Mouse (Mus musculus) ES-E14 (cell line): ENCODE measurements around the gene Commd1. TPM values are rescaled to one million over a fixed set of nuclear protein-coding genes. Genes with fewer than 3 reads are reported as not detected.
A peak's percentile ranks its signal among the peaks of the same experiment; 100 is the strongest.

Source experiments
- DNase-seq: peaks from one replicate; pipeline ENCODE4 v3.0.0-alpha.2; 2013; ENCODE audit warnings: low read depth, low spot score
- H3K27ac ChIP-seq: 2 replicates; pipeline ENCODE4 v1.5.1; 2012; ENCODE audit warnings: low read depth, mild to moderate bottlenecking, low read length, moderate library complexity, mixed read lengths; ENCODE audit not compliant: poor library complexity, insufficient read depth, severe bottlenecking
- H3K36me3 ChIP-seq: 2 replicates; pipeline ENCODE4 v1.6.1; 2012; ENCODE audit warnings: mild to moderate bottlenecking, low read length, moderate library complexity, mixed read lengths; ENCODE audit not compliant: control insufficient read depth, poor library complexity, insufficient read depth, severe bottlenecking
- H3K4me1 ChIP-seq, 2 experiments: fragments of 150-350 bp in 1 of 2; sonication (generic) in 1 of 2; 2 replicates each; pipeline ENCODE4 v1.6.1; 2012; ENCODE audit warnings: low read length in 2 of 2, mild to moderate bottlenecking in 1 of 2, mixed read lengths in 1 of 2; ENCODE audit not compliant: control insufficient read depth in 2 of 2, insufficient read depth in 2 of 2, poor library complexity in 1 of 2
- H3K4me3 ChIP-seq, 2 experiments: fragments of 150-350 bp in 1 of 2; sonication (generic) in 1 of 2; 2 replicates each; pipeline ENCODE4 v1.5.1; 2012; ENCODE audit warnings: low read length in 2 of 2, low read depth in 1 of 2, mild to moderate bottlenecking in 1 of 2, mixed read lengths in 1 of 2; ENCODE audit not compliant: insufficient read depth in 1 of 2, poor library complexity in 1 of 2, severe bottlenecking in 1 of 2
- H3K9ac ChIP-seq: 2 replicates; pipeline ENCODE4 v1.6.1; 2012; ENCODE audit warnings: low read depth, mild to moderate bottlenecking, low read length, mixed read lengths; ENCODE audit not compliant: poor library complexity, insufficient read depth, severe bottlenecking
- H3K9me3 ChIP-seq: fragments of 150-350 bp; sonication (generic); 2 replicates; pipeline ENCODE4 v1.6.1; 2012; ENCODE audit warnings: low read depth, mild to moderate bottlenecking, low read length; ENCODE audit not compliant: control insufficient read depth, insufficient read depth
- CHD2 ChIP-seq: IDR thresholded peaks from 2 replicates; pipeline ENCODE4 v1.6.1; 2014; ENCODE audit warnings: mild to moderate bottlenecking, low read depth, low read length, inconsistent platforms
- HCFC1 ChIP-seq: IDR thresholded peaks from 2 replicates; pipeline ENCODE4 v1.6.1; 2012; ENCODE audit warnings: low read length, inconsistent platforms, borderline replicate concordance; ENCODE audit not compliant: insufficient read depth
- MAFK ChIP-seq: IDR thresholded peaks from 2 replicates; pipeline ENCODE4 v1.6.1; 2014; ENCODE audit warnings: mild to moderate bottlenecking, low read depth, low read length, inconsistent platforms; ENCODE audit not compliant: insufficient read depth
- ZC3H11A ChIP-seq: IDR thresholded peaks from 2 replicates; pipeline ENCODE4 v1.6.1; 2012; ENCODE audit warnings: low read depth, mild to moderate bottlenecking, inconsistent platforms, low read length, borderline replicate concordance
- ZNF384 ChIP-seq: IDR thresholded peaks from 2 replicates; pipeline ENCODE4 v1.6.1; 2012; ENCODE audit warnings: low read depth, low read length, inconsistent platforms
- in situ Hi-C, 2 experiments: fragments of 600-800 bp; cut with MboI; formaldehyde crosslinking; loops; one replicate each; pipeline ENCODE4 v1.15.1; 2025; ENCODE audit warnings: low sequenced_read_pairs in 2 of 2, inconsistent platforms in 1 of 2; ENCODE audit not compliant: unreplicated experiment in 2 of 2
- total RNA-seq: library from RNA; depleted of rRNA; stranded (reverse); fragments of 300-350 nt; gene quantifications from 2 replicates; pipeline ENCODE4 v1.2.3, GENCODE M21; 2012

The Commd1 gene
- total RNA-seq, 1 experiment = 106 TPM

DNA sequence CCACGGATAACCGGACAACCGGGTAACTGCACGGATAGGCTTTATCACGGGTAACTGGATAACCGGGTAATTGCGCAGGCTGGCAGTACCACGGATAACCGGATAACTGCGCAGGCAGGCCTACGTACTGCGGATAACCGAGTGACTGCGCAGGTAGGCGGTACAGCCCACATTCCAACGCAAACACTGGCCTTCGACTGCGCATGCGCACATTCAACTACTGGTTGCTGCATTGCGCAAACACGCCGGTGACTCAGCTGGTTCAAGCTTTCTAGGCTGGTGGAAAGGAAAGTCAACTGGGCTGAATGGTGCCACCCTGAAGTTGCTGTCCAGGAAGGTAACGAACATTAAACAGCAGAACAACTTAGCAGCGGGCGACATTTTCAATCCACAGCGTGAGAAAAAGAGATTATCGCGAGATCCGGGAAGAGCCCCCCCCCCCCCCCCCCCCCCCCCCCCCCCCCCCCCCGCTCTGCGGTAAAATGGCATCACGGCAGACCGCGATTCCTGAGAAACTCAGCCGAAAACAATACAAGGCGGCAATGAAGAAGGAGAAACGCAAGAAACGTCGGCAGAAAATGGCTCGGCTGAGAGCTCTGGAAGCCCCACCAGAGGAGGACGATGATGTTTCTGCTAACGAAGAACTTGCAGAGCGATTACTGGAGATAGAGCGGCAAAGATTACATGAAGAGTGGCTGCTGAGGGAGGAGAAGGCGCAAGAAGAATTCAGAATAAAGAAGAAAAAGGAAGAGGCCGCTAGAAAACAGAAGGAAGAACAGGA is 9.2 kb downstream of the Commd1 start:
- peak; percentile 60 for DNase-seq
- Histone ChIP-seq H3K36me3 (peaks cover 10% of the 10 kb centered on the region; the same call in 1 of the 2 replicates), H3K4me3 (peak overlapping the region; percentile 76 to 80), H3K9ac (peak overlapping the region; percentile 80), H3K9me3 (no peaks in the 10 kb centered on the region; the same call in 1 of the 2 replicates), H3K4me1 (no peaks in the 10 kb centered on the region), H3K27ac (peak overlapping the region; percentile 91)
- in situ Hi-C loops = no loop called here
- TF ChIP-seq MAFK = peak; percentile 55; the same call in 1 of the 2 replicates
- TF ChIP-seq HCFC1 = no peak
- peak; percentile 93 for TF ChIP-seq CHD2
- no peak for TF ChIP-seq ZNF384

DNA sequence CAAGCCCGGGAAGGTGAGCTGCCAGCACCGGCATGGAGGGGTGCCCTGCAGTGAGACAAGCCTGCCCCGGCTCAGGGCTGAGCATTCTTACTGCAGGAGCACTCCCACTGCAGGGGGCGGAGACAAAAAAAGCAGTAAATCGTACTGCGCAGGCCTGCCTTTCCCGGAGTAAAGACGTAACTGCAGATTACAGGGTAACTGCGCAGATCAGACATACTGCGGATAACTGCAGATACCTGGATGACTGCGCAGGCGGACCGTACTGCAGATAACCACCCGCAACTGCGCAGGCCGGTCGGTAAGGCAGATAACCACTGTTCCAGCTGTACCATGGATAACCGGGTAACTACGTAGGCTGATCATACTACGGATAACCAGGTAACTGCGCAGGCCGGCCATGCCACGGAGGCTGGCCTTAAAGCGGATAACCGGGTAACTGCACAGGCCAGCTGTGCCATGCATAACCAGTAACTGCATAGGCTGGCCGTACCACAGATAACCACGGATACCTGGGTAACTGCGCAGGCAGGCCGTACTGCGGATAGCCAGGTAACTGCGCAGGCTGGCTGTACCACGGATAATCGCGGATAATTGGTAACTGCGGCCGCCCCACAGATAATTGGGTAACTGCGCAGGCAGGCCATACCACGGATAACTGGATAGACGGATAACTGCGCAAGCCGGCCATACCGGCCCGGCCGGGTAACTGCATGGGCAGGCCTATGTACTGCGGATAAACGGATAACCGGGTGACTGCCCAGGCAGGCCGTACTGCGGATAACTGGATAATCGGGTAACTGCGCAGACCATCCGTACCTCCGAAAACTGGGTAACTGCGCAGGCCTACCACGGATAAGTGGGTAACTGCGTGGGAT is 10.1 kb downstream of the Commd1 start, which contains the start of gene Zrsr1:
Gene Zrsr1 (plus strand): TSS at position 171 of the 875 bp plus-strand sequence.
- Histone ChIP-seq H3K4me1 (no peaks in the 10 kb centered on the region), H3K4me3 (peak within 1 kb of the TSS; percentile 76 to 80), H3K36me3 (peaks cover 10% of the 10 kb centered on the region; the same call in 1 of the 2 replicates), H3K9ac (peak within 1 kb of the TSS; percentile 80), H3K27ac (peak within 1 kb of the TSS; percentile 91), H3K9me3 (no peaks in the 10 kb centered on the region; the same call in 1 of the 2 replicates)
- TF ChIP-seq ZC3H11A = no peak
- TF ChIP-seq CHD2 = no peak
- TF ChIP-seq ZNF384 = no peak
- no peak for TF ChIP-seq MAFK
- TF ChIP-seq HCFC1 = no peak
- peak; percentile 58 for DNase-seq
- in situ Hi-C loops = no loop called here

DNA sequence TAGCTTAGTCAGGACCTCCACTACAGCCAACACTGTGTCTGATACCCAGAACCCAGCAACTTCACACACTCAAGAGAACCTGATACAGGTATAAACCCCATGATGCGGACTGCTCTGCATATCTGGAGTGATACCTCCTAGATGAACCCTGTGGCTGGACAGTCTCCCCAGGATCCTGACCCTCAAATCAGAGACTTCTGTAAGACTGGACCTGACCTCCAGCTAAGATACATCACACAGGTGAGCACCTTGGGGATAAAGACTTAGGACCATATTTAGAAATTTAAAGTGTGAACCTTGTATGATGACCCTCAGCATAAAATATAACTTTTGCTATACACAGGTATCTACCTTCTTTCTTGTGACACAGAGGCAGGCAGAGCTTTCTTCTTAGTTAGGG is 11.6 kb downstream of the Commd1 start:
- H3K4me3 ChIP-seq = no peak overlapping the region
- no peak overlapping the region for H3K27ac ChIP-seq
- in situ Hi-C loops = no loop called here
- no peaks in the 10 kb centered on the region; the same call in 1 of the 2 replicates for H3K9me3 ChIP-seq
- peaks cover 8% of the 10 kb centered on the region; the same call in 1 of the 2 replicates for H3K36me3 ChIP-seq
- H3K9ac ChIP-seq = no peak overlapping the region
- H3K4me1 ChIP-seq = no peaks in the 10 kb centered on the region
- no peak for TF ChIP-seq ZNF384
- TF ChIP-seq ZC3H11A = no peak
- no peak for DNase-seq

DNA sequence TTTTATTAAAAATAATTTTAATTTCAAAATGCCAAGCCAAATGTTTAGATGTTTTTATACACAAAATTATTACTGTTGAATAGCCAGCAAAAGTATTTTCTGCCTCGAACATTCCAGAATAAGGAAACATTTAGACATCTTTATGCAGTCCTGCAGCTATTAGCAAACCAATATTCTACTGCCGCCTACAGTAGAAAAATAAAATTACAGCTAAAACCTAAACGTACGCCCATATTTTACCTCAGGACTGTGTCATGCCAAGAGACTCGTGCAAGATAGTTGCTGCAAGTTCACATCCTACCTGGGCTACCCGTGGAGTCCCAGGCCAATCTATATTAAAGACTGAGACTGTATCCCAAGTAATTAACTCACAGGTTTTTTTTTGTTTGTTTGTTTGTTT is 12.7 kb downstream of the Commd1 start:
- Histone ChIP-seq H3K9ac (no peak overlapping the region), H3K4me3 (no peak overlapping the region), H3K4me1 (no peaks in the 10 kb centered on the region), H3K9me3 (no peaks in the 10 kb centered on the region; the same call in 1 of the 2 replicates), H3K27ac (no peak overlapping the region), H3K36me3 (peaks cover 5% of the 10 kb centered on the region; the same call in 1 of the 2 replicates)
- TF ChIP-seq MAFK (no peak), ZC3H11A (no peak), ZNF384 (no peak), CHD2 (no peak), HCFC1 (no peak)
- no peak for DNase-seq
- in situ Hi-C loops = loop anchor here in 1 of 2 experiments (10.0 kb wide), 1 partner anchor 335 kb away; no protein-coding TSS in a partner anchor
